Mouse (Mus musculus) gastrocnemius, postnatal 4 days (tissue): Measurements from ENCODE around the gene Olfr270. TPM values are rescaled to one million over a fixed set of nuclear protein-coding genes. Genes with fewer than 3 reads are reported as not detected.

ENCODE experiments used
- DNase-seq, 2 experiments: peaks; one replicate each; pipeline ENCODE4 v3.0.0; 2021 to 2022; ENCODE audit warnings: low spot score in 2 of 2, mixed read lengths in 2 of 2
- long read RNA-seq, 2 experiments: library from polyadenylated mRNA; stranded (forward); transcript quantifications; one replicate each; pipeline ENCODE4 v2.0.0; 2021
- total RNA-seq, 2 experiments: library from RNA; stranded (reverse); gene quantifications; 2 replicates each; pipeline ENCODE4 v1.2.3; 2021

The Olfr270 gene
- total RNA-seq = not detected
- long read RNA-seq, experiment 1 = 0 reads
- long read RNA-seq, experiment 2 = 0 reads

- DNase-seq = no peak
Observed at GRCm38 (mm10) chr4:52964247-52964646, at the start of gene Olfr270. Gene Olfr270 (plus strand): TSS chr4:52964547.

DNA sequence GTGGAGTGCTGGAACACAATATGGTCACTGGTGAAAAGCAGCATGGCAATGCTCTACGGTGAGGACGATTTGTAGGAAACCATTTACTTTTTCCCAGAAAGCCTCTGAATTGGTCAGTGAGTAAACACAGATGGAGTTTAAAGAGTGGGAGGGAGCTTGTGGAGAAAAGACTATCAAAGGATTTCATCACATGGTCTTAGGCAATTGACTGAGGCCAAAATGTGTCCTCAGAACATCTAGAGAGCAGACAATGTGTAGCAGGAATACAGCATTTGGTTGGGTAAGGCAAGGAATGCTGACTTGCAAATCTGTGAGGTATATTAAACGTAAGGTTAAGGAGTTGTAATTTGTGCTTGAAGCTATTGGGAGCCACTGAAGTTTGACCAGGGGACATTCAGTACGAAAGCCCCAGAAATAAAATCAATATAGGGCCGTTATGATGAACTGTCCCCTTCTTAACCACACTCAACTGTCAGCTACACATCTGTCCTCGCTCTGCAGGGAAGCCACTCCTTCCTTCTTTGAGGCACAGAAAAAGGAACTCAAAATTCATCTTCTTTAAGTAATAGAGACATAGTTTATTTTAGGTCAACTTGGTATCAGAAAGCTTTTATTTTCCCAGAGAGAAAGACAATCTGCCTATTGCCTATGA, 47.6 kb upstream of the Olfr270 start:
- DNase-seq = no peak

- no peak for DNase-seq
Observed at GRCm38 (mm10) chr4:52917311-52917688, 47.0 kb upstream of the Olfr270 start.

DNA sequence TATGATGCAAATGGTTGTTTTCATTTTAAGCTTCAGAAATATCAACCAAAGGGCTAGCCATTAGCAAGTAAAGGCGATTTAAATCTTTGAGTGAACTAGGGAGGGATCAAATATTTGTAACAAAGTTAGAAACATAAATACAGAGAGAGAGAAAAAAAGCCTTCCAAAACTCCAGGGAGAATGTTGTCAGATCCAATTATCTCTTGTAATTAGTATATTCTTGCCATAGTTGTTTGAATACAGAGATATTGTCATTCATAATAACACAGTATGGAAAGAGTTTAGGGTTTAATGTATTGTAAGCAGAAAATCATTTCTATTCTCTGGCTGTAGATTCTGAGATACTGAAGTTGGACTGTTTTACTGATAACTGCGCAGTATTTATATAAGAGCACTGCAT, 45.3 kb upstream of the Olfr270 start, which contains the start of gene Olfr272:
Gene Olfr272, minus strand, starts transcription at position 101 of the 400 bp plus-strand sequence.
- DNase-seq = no peak

GRCm38 (mm10) chr4:52930480-52930879, 33.9 kb upstream of the Olfr270 start:
- no peak for DNase-seq

DNA sequence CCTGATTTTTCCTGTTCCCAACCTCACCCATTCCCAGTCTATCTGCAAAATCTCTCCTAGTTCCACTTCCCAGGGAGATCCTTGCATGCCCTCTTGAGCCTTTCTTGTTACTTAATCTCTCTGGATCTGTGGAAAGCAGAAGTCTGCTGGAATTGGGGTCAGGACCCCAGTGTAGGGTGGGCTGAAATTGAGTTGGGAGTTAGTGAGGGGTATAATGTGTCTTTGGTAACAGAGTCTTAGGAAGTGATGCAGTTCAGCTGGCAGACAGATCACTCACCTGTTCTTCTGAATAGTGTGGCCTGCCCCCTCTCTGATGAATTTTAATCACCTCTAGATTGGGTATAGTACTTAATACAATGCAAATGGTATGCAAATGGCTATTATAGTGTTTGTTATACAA, 17.7 kb upstream of the Olfr270 start:
- no peak for DNase-seq

DNA sequence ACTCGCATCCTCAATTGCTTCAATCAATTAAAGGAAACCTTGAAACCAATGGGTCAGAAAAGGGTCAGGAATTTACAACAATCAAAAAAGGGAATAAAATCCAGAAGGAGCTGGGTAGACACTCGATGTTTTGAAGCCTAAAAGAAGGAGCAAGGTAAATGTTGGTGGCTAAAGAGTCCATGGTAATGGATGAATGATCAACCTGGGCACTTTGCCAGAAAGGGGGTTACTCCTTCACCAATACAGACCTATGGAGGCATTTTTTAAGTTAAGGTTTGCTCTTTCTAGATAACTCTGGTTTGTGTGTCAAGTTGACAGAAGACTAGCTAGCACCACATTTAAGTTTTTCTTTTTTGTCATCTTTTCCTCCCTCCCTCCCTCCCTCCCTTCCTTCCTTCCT, 15.3 kb upstream of the Olfr270 start:
- DNase-seq = no peak

DNA sequence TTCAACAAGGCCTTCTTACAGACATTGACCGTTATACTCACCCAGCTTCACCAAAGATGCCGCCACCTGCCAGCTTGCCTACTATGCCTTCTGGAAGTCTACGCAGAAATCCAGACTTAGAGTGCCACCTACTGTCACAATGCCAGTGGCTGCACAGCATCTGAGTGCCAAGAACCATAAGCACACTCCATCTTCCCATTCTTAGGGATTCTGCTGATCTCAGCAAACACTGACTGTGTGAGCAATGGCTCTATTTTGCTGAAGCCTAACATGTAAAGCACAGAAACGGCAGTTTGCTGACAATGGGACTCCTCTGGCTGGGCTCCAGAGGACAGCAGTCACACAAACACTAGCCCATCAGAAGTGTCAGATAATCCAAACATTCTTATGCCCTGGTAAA, 5.7 kb upstream of the Olfr270 start:
- no peak for DNase-seq

GRCm38 (mm10) chr4:52985216-52985615, 20.9 kb downstream of the Olfr270 start:
- DNase-seq = no peak

- DNase-seq = no peak
Observed at GRCm38 (mm10) chr4:52986266-52986665, 21.9 kb downstream of the Olfr270 start.

DNA sequence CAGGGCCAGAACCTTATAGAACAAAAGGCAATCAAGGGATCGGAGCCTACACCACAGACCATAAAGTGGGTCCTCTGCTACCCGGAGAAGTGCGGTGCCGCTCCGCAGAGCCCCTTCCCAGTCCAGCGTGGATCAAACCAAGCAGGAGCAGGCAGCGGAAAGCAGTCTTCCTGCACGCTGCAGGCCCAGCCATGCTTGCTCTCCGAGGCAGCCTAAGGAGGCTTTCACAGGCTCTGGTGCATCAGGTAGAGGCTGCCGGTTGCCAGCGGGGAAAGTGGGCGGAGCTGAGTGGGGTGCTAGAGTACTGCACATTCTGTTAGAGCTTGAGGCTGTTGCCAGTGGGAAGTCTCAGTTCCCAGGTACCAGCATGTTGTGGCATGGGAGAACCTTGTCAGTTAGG, 24.9 kb downstream of the Olfr270 start, which contains the start of gene Nipsnap3a:
Gene Nipsnap3a, plus strand, starts transcription at position 25 of the 400 bp plus-strand sequence.
- DNase-seq = peak in 1 of 2 experiments; percentile 11

GRCm38 (mm10) chr4:52999449-52999848, 35.1 kb downstream of the Olfr270 start:
- DNase-seq = peak; percentile 36 to 75

GRCm38 (mm10) chr4:53000154-53000553, 35.8 kb downstream of the Olfr270 start:
- no peak for DNase-seq

DNA sequence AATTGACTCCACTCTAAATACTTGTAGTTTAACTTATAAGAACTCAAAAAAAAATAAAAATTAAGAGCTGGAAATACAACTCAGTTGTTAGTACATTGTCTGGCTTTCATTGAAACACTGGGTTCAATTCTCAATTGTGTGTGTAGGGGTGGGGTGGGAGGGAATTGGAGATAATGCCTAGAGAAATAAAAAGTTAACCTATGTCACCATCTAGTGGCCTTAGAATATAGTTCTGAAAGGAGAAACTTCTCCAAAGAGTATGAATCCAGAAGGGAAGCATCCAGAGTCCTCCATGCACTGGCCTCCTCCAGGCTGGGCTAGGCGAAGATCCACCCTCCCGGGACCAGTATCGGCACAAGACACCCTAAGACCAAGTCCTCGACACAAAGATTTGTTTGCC, 44.8 kb downstream of the Olfr270 start:
- DNase-seq = no peak

GRCm38 (mm10) chr4:53009871-53010270, 45.5 kb downstream of the Olfr270 start:
- DNase-seq = no peak

DNA sequence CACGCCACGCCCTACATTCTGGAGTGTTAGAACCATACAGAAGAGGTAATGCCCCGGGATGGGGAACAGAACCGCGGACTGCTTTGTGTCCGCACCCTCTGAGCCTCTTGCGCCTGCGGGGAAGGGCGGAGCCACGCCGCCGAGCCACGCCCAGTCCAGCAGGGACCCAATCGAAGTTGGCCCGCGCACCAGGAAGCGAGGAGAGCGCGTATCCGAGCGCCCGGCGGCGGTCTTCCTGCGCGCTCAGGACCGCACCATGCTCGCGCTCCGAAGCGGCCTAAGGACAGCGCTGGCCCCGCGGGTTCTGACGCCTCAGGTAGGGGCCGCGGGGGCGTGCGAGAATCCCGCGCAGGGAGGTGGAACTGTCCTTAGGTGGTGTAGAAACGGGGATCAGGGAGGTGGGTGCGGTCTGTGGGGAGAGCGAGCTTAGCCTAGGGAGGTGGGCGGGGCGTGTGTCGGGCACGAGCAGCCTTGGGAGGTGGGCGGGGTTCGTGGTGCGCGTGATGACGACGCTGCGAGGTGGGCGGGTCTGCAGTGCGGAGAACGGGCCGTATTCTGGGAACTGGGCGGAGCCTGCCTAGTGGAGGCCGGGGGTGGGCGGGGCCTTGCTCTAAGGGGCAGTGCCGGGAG, 47.5 kb downstream of the Olfr270 start, which contains the start of gene Nipsnap3b:
Gene Nipsnap3b, plus strand, starts transcription at position 149 of the 630 bp plus-strand sequence.
- DNase-seq = peak; percentile 95 to 99

DNA sequence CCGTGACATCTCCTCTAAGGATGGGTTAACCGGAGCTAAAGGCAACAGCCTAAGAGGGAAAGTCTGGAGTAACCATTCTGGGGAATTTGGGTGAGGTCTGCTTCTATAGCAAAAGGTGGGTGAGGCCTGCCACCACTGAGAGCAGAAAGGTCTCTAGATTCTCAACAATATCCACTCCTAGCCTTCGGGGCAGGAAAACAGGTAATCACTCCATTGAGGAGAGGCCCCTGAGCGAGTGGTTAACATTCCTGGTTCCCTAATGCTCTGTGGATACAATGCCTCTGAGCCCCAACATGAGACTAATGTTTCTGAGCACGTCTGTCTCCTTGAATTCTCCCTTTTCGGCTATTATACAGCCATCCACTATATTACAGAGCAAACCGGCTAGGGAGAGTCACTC, 50.1 kb downstream of the Olfr270 start:
- no peak for DNase-seq

DNA sequence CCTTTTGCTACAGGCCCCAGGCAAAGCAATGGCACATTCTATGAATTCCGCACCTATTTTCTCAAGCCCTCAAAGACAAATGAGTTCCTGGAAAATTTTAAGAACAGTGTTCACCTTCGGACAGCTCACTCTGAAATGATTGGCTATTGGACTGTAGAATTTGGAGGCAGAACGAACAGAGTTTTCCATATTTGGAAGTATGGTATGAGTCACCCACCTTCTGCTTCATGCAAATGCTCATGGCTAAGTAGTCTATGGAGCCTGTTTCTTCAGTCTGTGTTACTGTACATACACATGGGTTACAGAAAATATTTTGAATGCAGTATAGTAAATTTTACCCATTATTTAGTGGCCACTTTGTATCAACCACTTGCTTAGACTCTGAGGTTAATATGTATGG, 50.7 kb downstream of the Olfr270 start:
- DNase-seq = peak in 1 of 2 experiments; percentile 1

DNA sequence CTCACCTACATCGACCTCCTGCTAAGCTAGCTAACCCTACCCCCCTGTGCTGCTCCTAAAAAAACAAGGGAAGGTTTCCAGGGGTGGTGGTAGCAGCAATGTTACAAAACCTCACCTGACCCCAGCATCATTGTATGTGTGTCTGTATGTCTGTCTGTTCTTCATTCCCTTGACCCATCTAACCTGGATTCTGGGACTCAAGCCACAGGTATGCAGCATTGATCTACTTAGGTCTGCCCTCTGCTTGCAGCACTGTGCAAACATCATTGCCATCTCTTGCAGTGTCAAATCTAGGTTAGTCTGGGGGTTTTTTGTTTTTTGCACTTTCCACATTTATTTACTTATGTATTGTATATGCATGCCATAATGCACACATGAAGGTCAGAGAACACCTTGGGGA, 54.0 kb downstream of the Olfr270 start:
- peak in 1 of 2 experiments; percentile 1 for DNase-seq
